Mouse (Mus musculus) kidney, postnatal 0 days (tissue): ENCODE results near the gene Gm6583. TPM values are rescaled to one million over a fixed set of nuclear protein-coding genes. Genes with fewer than 3 reads are reported as not detected.

ENCODE experiments used
- ATAC-seq: fragments of 200-750 bp; cut with Nextera tagmentation; replicated peaks from 2 replicates; pipeline ENCODE4 v1.8.0; 2017; ENCODE audit warnings: low read depth, moderate number of reproducible peaks, moderate TSS enrichment, moderate library complexity; ENCODE audit not compliant: low FRiP score
- DNase-seq: peaks from one replicate; pipeline ENCODE4 v3.0.0-alpha.2; 2016; ENCODE audit warnings: low spot score
- H3K27ac ChIP-seq: fragments of 300-500 bp; sonication (generic); 2 replicates; pipeline ENCODE4 v1.5.1; 2014; ENCODE audit warnings: mild to moderate bottlenecking
- H3K27me3 ChIP-seq: fragments of 300-500 bp; sonication (generic); 2 replicates; pipeline ENCODE4 v1.6.1; 2014; ENCODE audit warnings: low read length, mixed read lengths; ENCODE audit not compliant: insufficient read depth
- H3K36me3 ChIP-seq: fragments of 300-500 bp; sonication (generic); 2 replicates; pipeline ENCODE4 v1.6.1; 2014; ENCODE audit warnings: low read length, mixed read lengths; ENCODE audit not compliant: insufficient read depth
- H3K4me1 ChIP-seq: fragments of 300-500 bp; sonication (generic); replicated peaks from 2 replicates; pipeline ENCODE4 v1.6.1; 2014; ENCODE audit warnings: antibody characterized with exemption, low read length, mixed read lengths; ENCODE audit not compliant: insufficient read depth
- H3K4me2 ChIP-seq: fragments of 300-500 bp; sonication (generic); 2 replicates; pipeline ENCODE4 v1.6.1; 2014; ENCODE audit warnings: mild to moderate bottlenecking, low read length, moderate library complexity, mixed read lengths
- H3K4me3 ChIP-seq: fragments of 300-500 bp; sonication (generic); replicated peaks from 2 replicates; pipeline ENCODE4 v1.5.1; 2014; ENCODE audit warnings: low read depth, low read length
- H3K9ac ChIP-seq: fragments of 300-500 bp; sonication (generic); 2 replicates; pipeline ENCODE4 v1.6.1; 2014; ENCODE audit warnings: low read depth, low read length
- H3K9me3 ChIP-seq: fragments of 300-500 bp; sonication (generic); replicated peaks from 2 replicates; pipeline ENCODE4 v1.6.1; 2016; ENCODE audit warnings: low read length, inconsistent platforms, mixed read lengths
- CTCF ChIP-seq: IDR thresholded peaks from 2 replicates; pipeline ENCODE4 v1.5.1; 2016; ENCODE audit warnings: antibody characterized with exemption, low read depth, mild to moderate bottlenecking, moderate library complexity
- WGBS: fragments of 180-500 bp; shearing (Covaris S2); extraction: QIAGEN DNeasy Blood & Tissue Kit; methylation state at CpG from one replicate; pipeline ENCODE4 v1.1.7; 2014; 5-methylcytosine and 5-hydroxymethylcytosine counted together
- polyA plus RNA-seq: library from polyadenylated mRNA; unstranded; fragments of >200 nt; fragmentation: Nextera tagmentation; extraction: Ambion mirVana; gene quantifications from 2 replicates; pipeline ENCODE4 v1.2.1, GENCODE M21; 2015

Gm6583 gene
- polyA plus RNA-seq, 1 experiment from 2014 or later: 0.08 TPM

DNA sequence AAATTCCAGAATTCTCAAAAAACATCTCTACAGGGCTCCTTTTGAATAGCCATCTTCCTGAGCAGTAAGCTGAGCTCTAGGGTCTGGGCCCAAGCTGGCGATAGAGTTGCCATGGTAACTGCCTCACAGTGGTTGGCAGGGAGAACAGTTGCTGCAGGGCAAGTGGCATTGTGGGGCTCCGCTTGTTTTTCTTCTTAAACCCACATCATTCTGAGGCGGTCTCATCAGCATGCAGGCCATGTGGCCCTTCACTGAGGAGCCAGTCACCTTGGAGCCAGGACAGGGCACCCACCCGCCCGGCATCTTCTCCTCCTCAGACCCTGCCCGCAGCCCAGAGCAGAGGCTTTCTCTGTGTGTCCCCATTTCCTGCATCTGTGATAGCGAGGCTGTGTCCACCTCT is 16.1 kb upstream of the Gm6583 start:
- H3K9me3 ChIP-seq: no peaks in the 10 kb centered on the region
- H3K4me3 ChIP-seq: no peak overlapping the region
- no peak overlapping the region for H3K4me2 ChIP-seq
- DNase-seq: no peak
- no peak overlapping the region for H3K9ac ChIP-seq
- ATAC-seq: no peak
- H3K27ac ChIP-seq: no peak overlapping the region
- H3K36me3 ChIP-seq: peaks cover 47% of the 10 kb centered on the region
- H3K27me3 ChIP-seq: no peaks in the 10 kb centered on the region
- WGBS: 78% methylated on average over 7 of the region's 7 CpGs
- H3K4me1 ChIP-seq: no peaks in the 10 kb centered on the region
- TF ChIP-seq CTCF: no peak

DNA sequence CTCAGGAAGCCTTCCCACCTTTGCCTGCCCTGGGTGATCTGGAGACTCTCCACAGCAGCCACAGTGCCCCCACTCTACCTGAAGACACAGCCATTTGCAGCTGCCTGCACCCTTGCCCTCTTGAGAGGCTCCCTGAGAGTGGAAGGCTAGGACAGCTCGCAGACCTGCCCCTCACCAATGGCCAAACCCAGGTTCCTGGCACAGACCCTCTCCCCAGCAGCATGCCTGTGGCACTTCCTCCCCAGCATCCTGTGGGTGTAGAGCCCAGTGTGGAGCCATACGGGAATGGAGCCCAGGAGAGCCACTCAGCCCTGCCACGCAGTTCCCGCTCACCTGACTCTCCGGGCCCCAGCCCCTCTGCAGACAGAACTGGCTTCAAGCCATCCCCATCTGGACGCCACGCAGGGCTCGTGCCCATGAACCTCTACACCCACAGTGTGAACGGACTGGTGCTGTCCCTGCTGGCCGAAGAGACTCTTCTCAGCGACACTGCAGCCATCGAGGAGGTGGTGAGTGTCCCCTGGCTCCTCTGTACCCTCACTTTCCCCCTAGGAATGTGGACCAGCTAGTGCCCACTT is 14.5 kb upstream of the Gm6583 start:
- ATAC-seq (no peak), DNase-seq (no peak)
- no peak for TF ChIP-seq CTCF
- H3K4me2 ChIP-seq: no peak overlapping the region
- H3K9ac ChIP-seq: no peak overlapping the region
- no peak overlapping the region for H3K27ac ChIP-seq
- peaks cover 52% of the 10 kb centered on the region for H3K36me3 ChIP-seq
- 93% methylated on average over 12 of the region's 12 CpGs for WGBS
- H3K9me3 ChIP-seq: no peaks in the 10 kb centered on the region
- no peaks in the 10 kb centered on the region for H3K27me3 ChIP-seq
- no peaks in the 10 kb centered on the region for H3K4me1 ChIP-seq
- no peak overlapping the region for H3K4me3 ChIP-seq

DNA sequence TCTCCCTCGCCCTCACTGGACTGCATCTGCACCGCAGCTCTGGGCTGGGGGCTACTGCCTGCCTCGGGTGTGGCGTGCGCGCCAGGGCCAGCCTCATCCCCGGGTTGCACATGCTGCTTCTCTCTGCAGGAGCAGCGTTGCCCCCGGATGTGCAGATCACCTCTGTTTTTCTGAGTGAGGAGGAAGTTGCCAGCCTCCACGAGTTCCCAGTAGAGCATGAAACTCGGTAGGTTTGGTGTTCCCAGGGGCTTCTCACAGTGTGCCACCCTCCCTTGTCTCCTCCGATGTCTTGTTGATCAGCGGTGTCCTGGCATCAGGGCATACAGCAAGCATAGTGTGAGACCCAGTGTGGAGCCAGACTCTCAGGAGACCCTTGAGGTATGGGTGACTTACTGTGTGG is 13.5 kb upstream of the Gm6583 start:
- H3K36me3 ChIP-seq: peaks cover 50% of the 10 kb centered on the region
- ATAC-seq (no peak), DNase-seq (no peak)
- no peaks in the 10 kb centered on the region for H3K27me3 ChIP-seq
- 87% methylated on average over 13 of the region's 13 CpGs for WGBS
- TF ChIP-seq CTCF: no peak
- no peak overlapping the region for H3K4me3 ChIP-seq
- no peaks in the 10 kb centered on the region for H3K9me3 ChIP-seq
- no peak overlapping the region for H3K9ac ChIP-seq
- H3K4me2 ChIP-seq: no peak overlapping the region
- H3K4me1 ChIP-seq: no peaks in the 10 kb centered on the region
- no peak overlapping the region for H3K27ac ChIP-seq

DNA sequence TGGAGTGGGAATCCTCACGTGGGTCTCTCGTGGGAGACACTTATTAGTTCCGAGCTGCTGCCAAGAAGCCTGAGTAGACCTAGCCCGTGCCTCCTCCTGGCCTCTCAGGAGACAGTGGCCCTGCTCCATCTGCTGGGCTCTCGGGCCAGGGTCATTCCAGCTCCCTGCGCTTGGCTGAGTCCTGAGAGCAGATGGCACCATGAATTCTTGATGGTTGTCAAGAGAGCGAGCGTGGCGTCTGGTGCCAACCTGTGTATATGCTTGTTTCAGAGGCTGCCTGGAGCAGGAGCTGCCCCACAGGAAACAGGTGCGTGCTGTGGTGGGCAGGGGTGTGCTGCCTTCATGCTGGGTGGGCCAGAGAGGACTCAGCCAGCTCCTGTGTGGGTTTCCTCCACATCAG is 12.8 kb upstream of the Gm6583 start:
- no peak overlapping the region for H3K4me2 ChIP-seq
- no peaks in the 10 kb centered on the region for H3K4me1 ChIP-seq
- TF ChIP-seq CTCF: no peak
- DNase-seq (no peak), ATAC-seq (no peak)
- 93% methylated on average over 10 of the region's 10 CpGs for whole genome bisulfite sequencing
- no peak overlapping the region for H3K4me3 ChIP-seq
- H3K27ac ChIP-seq: no peak overlapping the region
- H3K36me3 ChIP-seq: peaks cover 46% of the 10 kb centered on the region
- H3K9me3 ChIP-seq: no peaks in the 10 kb centered on the region
- H3K27me3 ChIP-seq: no peaks in the 10 kb centered on the region
- no peak overlapping the region for H3K9ac ChIP-seq

DNA sequence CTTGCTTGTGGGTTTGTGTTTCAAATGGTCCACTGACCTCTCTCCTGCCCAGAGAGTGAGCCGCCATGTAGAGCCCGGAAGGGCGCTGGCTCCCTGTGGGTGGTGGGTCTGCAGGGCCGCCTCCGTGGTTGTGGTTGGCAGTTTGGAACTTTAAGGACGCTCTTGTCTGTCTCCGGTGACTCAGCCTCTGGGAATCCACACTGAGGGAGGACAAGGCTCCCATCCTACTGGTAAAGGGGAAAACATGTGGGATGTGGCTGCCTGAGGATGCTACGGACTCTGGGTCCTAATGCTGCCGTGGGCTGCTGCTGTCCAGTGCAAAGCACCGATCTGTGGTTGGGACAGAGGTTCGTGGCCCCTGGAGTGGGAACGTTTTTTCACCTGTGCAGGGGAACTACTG is 12.1 kb upstream of the Gm6583 start:
- H3K27me3 ChIP-seq: no peaks in the 10 kb centered on the region
- H3K4me3 ChIP-seq: no peak overlapping the region
- H3K9me3 ChIP-seq: no peaks in the 10 kb centered on the region
- H3K9ac ChIP-seq: no peak overlapping the region
- H3K36me3 ChIP-seq: peaks cover 46% of the 10 kb centered on the region
- ATAC-seq (no peak), DNase-seq (no peak)
- H3K4me2 ChIP-seq: no peak overlapping the region
- H3K27ac ChIP-seq: no peak overlapping the region
- 88% methylated on average over 12 of the region's 12 CpGs for WGBS
- TF ChIP-seq CTCF: no peak
- no peaks in the 10 kb centered on the region for H3K4me1 ChIP-seq

DNA sequence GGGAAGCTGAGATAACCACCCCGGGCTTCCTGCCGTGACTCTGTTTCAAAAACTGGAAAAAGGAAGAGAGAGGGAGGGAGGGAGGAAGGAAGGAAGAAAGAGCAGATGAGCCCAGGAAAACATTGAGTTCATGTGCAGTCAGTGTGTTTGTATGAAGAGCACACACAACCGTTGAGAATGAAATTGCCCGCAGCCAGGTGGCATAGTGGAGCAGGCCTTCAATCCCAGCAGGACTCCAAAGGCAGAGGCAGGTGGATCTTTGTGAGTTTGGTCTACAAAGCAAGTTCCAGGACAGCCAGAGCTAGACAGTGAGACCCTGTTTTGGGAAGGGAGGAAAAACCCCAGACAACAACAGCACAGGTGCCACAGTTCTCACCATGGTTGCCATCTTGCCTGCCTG is 11.5 kb upstream of the Gm6583 start:
- H3K4me1 ChIP-seq: no peaks in the 10 kb centered on the region
- H3K9ac ChIP-seq: no peak overlapping the region
- H3K36me3 ChIP-seq: peaks cover 41% of the 10 kb centered on the region
- no peak overlapping the region for H3K4me2 ChIP-seq
- no peaks in the 10 kb centered on the region for H3K27me3 ChIP-seq
- H3K27ac ChIP-seq: no peak overlapping the region
- ATAC-seq (no peak), DNase-seq (no peak)
- no peak overlapping the region for H3K4me3 ChIP-seq
- H3K9me3 ChIP-seq: no peaks in the 10 kb centered on the region
- peak; percentile 17; the same call in 1 of the 2 replicates for TF ChIP-seq CTCF
- WGBS: 89% methylated on average over 4 of the region's 4 CpGs

DNA sequence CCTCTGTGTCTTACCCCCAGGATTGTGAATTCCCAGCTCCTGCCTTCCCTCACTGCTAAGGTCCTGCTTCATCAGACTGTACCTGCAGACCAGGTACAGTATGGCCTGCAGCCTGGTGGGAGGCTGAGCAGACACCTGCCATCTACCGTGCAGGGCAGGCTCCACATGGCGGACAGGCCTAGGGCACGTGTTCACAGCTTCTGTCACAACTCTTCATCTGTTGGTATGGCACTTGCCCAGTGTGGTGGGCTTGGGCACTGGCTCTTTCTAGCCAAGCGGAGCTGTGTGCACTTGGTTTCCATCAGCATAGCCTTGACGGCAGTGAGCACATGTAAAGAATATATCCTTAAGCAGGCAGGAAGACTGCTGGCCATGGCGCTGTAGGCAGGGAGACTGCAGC is 11.0 kb upstream of the Gm6583 start:
- no peak overlapping the region for H3K4me3 ChIP-seq
- no peaks in the 10 kb centered on the region for H3K9me3 ChIP-seq
- no peak overlapping the region for H3K9ac ChIP-seq
- H3K4me2 ChIP-seq: no peak overlapping the region
- TF ChIP-seq CTCF: no peak
- H3K27ac ChIP-seq: no peak overlapping the region
- ATAC-seq (no peak), DNase-seq (no peak)
- no peaks in the 10 kb centered on the region for H3K27me3 ChIP-seq
- no peaks in the 10 kb centered on the region for H3K4me1 ChIP-seq
- WGBS: 94% methylated on average over 6 of the region's 6 CpGs
- H3K36me3 ChIP-seq: peaks cover 41% of the 10 kb centered on the region
